Mouse (Mus musculus) bone marrow macrophage, adult 2 months (primary cell): ENCODE results near the gene Ostm1. TPM values are rescaled to one million over a fixed set of nuclear protein-coding genes. Genes with fewer than 3 reads are reported as not detected.

Experiments used
- H3K27ac ChIP-seq: 2 replicates; pipeline ENCODE4 v1.5.1; 2012; ENCODE audit warnings: low read depth, low read length; ENCODE audit not compliant: insufficient read depth
- H3K4me1 ChIP-seq: 2 replicates; pipeline ENCODE4 v1.6.1; 2012; ENCODE audit warnings: low read length; ENCODE audit not compliant: control insufficient read depth, insufficient read depth
- H3K4me3 ChIP-seq: 2 replicates; pipeline ENCODE4 v1.5.1; 2012; ENCODE audit warnings: mild to moderate bottlenecking, low read length, moderate library complexity; ENCODE audit not compliant: insufficient read depth
- CTCF ChIP-seq: IDR thresholded peaks from 2 replicates; pipeline ENCODE4 v1.5.1; 2012; ENCODE audit warnings: low read depth, mild to moderate bottlenecking, low read length, moderate library complexity
- POLR2A ChIP-seq: IDR thresholded peaks from 2 replicates; pipeline ENCODE4 v1.6.1; 2012; ENCODE audit warnings: mild to moderate bottlenecking, low read depth, low read length, borderline replicate concordance
- polyA plus RNA-seq: library from polyadenylated mRNA; stranded (reverse); fragments of >200 nt; gene quantifications from 2 replicates; pipeline ENCODE4 v1.2.4, GENCODE M21; 2012; ENCODE audit not compliant: missing spikeins, insufficient read depth, insufficient read length

The Ostm1 gene
- polyA plus RNA-seq, 1 experiment, result 48.5 TPM

DNA sequence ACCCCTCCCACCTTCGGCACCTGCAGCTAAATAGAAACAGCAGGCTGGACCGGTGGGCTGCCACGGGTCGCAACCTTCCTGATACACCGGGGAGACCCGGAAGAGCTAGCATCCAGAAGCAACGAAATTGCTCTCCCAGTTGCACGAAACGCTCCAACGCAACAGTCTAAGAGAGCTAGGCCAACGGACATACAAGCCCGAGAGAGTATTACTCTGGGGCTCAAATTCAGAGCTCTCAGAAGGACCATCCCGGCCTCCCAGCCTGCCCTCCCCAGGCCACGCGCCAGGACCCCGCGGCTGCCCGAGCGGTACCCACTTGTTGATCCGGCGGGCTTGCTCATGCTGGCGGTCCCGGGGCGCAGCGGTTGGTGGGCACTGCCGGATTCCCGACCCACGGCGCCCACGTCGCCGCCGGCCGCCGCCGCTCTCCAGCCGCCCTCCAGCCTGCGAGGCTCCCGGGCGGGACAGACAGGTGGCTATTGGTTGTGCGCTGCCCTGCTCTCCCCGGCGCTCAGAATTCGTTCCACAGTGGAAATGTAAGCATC lies 984 bp upstream of the Ostm1 start:
- H3K4me1 ChIP-seq, result no peaks in the 10 kb centered on the region
- no peak overlapping the region for H3K27ac ChIP-seq
- H3K4me3 ChIP-seq, result no peak overlapping the region
- no peak for TF ChIP-seq CTCF
- TF ChIP-seq POLR2A, result no peak

DNA sequence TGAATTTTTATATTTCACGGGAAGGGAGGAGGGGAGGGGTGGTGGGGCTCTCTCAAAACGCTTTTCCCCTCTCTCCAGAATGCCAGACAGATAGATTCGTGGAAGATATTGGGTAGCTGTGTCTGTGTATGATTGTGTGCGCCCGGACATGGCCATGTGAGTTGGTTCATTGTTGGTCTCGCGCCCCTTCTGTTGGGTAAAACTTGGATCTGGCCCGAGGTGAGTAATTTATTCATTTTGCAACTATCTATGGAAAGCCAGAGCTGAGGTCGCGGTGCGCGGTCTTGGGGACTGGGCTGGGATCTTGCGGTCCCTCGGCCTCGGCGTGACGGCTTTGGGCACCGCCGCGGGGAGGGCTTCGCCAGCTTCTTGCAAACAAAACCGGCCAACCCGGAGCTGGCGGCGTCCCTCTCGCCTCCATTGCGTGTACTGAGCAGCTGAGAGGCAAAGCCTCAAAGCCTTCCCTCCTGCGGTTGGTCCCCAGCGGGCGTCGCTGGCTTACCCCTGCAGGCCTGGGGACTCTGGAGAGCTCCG lies 347 bp downstream of the Ostm1 start:
- TF ChIP-seq POLR2A, result no peak
- no peak for TF ChIP-seq CTCF
- Histone ChIP-seq H3K4me1 (no peaks in the 10 kb centered on the region), H3K4me3 (no peak overlapping the region), H3K27ac (no peak overlapping the region)

- no peak overlapping the region for H3K4me3 ChIP-seq
- TF ChIP-seq CTCF (no peak), POLR2A (no peak)
- no peak overlapping the region for H3K27ac ChIP-seq
- H3K4me1 ChIP-seq, result no peaks in the 10 kb centered on the region
These were observed 888 bp downstream of the Ostm1 start for GRCm38 (mm10) chr10:42584436-42584983.

- H3K27ac ChIP-seq, result no peak overlapping the region
- TF ChIP-seq CTCF (no peak), POLR2A (no peak)
- no peak overlapping the region for H3K4me3 ChIP-seq
- no peaks in the 10 kb centered on the region for H3K4me1 ChIP-seq
These were observed 1.5 kb downstream of the Ostm1 start for GRCm38 (mm10) chr10:42585156-42585555.

DNA sequence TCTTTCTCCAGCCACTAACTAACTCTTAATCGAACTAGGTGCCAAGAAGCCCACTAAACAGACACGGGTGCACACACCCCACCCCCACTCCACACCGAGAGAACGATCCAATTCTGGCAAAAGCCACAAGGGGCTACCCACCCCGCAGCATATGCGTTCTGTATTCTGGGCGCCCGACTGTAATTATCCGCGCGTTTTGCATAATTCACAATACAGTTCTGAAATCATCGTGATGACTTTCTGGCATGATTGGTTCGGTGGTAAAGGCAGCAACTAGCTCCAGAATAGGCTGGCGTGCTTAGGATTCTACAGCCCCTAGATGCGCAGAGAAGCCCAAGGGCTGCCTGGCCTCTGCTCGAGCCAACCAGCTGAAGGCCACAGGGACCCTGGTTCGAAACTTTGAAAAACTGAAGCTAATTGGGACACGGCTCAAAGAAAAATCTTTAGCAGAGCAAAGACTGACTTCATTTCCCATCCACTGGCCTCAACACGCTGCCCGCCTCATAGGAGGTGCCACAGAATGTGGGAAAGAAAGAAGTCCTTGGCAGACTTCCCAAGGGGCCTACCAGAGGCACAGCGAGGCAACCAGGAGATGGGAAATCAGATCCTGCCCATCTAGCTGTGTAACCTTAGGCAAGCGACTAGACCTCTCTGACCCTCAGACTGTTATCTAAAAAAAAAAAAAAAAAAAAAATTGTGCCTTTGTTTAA lies 2.1 kb downstream of the Ostm1 start:
- TF ChIP-seq POLR2A, result no peak
- no peak for TF ChIP-seq CTCF

DNA sequence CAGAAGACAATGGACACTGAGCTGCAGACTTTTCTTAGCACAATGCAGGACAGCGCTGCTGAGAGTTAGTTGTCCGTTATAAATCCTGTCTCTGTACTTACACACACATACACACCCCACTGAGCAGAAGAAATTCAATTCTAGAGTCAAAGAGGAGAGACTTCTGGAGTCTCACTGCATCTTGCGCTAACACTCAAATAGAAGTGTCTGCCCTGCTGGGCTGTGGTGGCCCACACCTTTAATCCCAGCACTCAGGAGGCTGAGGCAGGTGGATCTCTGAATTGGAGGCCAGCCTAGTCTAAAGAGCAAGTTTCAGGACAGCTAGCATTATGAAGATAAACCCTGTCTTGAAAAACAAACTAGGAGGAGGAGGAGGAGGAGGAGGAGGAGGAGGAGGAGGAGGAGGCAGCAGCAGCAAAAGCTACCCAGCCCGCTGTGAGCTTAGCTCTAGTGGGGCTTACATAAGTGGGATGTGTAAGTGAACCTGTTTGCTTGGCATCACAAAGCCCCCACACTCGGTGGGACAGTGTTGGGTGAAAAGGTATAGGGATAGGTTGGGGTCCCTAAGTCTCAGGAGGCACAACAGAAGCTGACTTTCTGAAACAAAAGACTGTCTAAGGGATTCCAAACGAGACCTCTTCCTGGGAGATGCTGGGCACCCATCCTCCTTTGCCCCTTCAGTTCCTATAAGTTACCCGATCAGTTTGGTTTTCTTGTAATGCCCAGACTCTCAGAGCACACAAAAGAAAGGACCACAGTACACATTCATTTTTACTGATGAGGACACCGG lies 4.5 kb downstream of the Ostm1 start:
- Histone ChIP-seq H3K4me1 (no peaks in the 10 kb centered on the region), H3K27ac (no peak overlapping the region), H3K4me3 (no peak overlapping the region)
- TF ChIP-seq POLR2A, result no peak
- no peak for TF ChIP-seq CTCF

More for the DNA sequence above, 2.1 kb downstream of the Ostm1 start:
- Histone ChIP-seq H3K4me1 (no peaks in the 10 kb centered on the region), H3K4me3 (no peak overlapping the region), H3K27ac (no peak overlapping the region)

GRCm38 (mm10) chr10:42589505-42589904 lies 5.9 kb downstream of the Ostm1 start:
- no peak for TF ChIP-seq POLR2A
- TF ChIP-seq CTCF, result no peak
- H3K4me1 ChIP-seq, result no peaks in the 10 kb centered on the region
- no peak overlapping the region for H3K4me3 ChIP-seq
- H3K27ac ChIP-seq, result no peak overlapping the region

- no peak overlapping the region for H3K4me3 ChIP-seq
- H3K27ac ChIP-seq, result no peak overlapping the region
- H3K4me1 ChIP-seq, result no peaks in the 10 kb centered on the region
- no peak for TF ChIP-seq CTCF
- TF ChIP-seq POLR2A, result no peak
These were observed 6.9 kb downstream of the Ostm1 start for GRCm38 (mm10) chr10:42590261-42591184.
